Mouse (Mus musculus) intestine, postnatal 0 days (tissue): Measurements from ENCODE around the gene Btn2a2. TPM values are rescaled to one million over a fixed set of nuclear protein-coding genes. Genes with fewer than 3 reads are reported as not detected.
A peak's percentile ranks its signal among the peaks of the same experiment; 100 is the strongest.
"Not testable (repeated sequence)": the region's sequence is repeated elsewhere in the genome, so short reads cannot be mapped to it uniquely, and the experiment has no call there.

Experiments used
- ATAC-seq: fragments of 200-750 bp; cut with Nextera tagmentation; 2 replicates; pipeline ENCODE4 v1.8.0; 2017; ENCODE audit warnings: mild to moderate bottlenecking, moderate TSS enrichment, moderate library complexity
- H3K27ac ChIP-seq: fragments of 300-500 bp; sonication (generic); 2 replicates; pipeline ENCODE4 v1.5.1; 2014; ENCODE audit warnings: mild to moderate bottlenecking, low read depth, low read length, moderate library complexity
- H3K27me3 ChIP-seq: fragments of 300-500 bp; sonication (generic); replicated peaks from 2 replicates; pipeline ENCODE4 v1.6.1; 2014; ENCODE audit warnings: low read length, mixed read lengths; ENCODE audit not compliant: control insufficient read depth, insufficient read depth
- H3K36me3 ChIP-seq: fragments of 300-500 bp; sonication (generic); 2 replicates; pipeline ENCODE4 v1.6.1; 2014; ENCODE audit warnings: mild to moderate bottlenecking, moderate library complexity; ENCODE audit not compliant: control insufficient read depth, insufficient read depth
- H3K4me1 ChIP-seq: fragments of 300-500 bp; sonication (generic); replicated peaks from 2 replicates; pipeline ENCODE4 v1.6.1; 2014; ENCODE audit warnings: antibody characterized with exemption, low read length, mixed read lengths; ENCODE audit not compliant: control insufficient read depth, insufficient read depth
- H3K4me2 ChIP-seq: fragments of 300-500 bp; sonication (generic); replicated peaks from 2 replicates; pipeline ENCODE4 v1.6.1; 2014; ENCODE audit warnings: low read depth, mild to moderate bottlenecking, moderate library complexity
- H3K4me3 ChIP-seq: fragments of 300-500 bp; sonication (generic); 2 replicates; pipeline ENCODE4 v1.5.1; 2014; ENCODE audit warnings: low read depth, low read length
- H3K9ac ChIP-seq: fragments of 300-500 bp; sonication (generic); 2 replicates; pipeline ENCODE4 v1.6.1; 2014; ENCODE audit warnings: mild to moderate bottlenecking, low read depth, low read length
- H3K9me3 ChIP-seq: fragments of 300-500 bp; sonication (generic); 2 replicates; pipeline ENCODE4 v1.6.1; 2016; ENCODE audit warnings: mixed run types; ENCODE audit not compliant: control insufficient read depth
- CTCF ChIP-seq: sonication (generic); IDR thresholded peaks from 2 replicates; pipeline ENCODE4 v1.5.1; 2016; ENCODE audit warnings: low read depth, mild to moderate bottlenecking, control low read depth, antibody characterized with exemption, moderate library complexity
- WGBS: fragments of 180-500 bp; shearing (Covaris S2); extraction: QIAGEN DNeasy Blood & Tissue Kit; methylation state at CpG from one replicate; pipeline ENCODE4 v1.1.7; 2014; 5-methylcytosine and 5-hydroxymethylcytosine counted together
- polyA plus RNA-seq: library from polyadenylated mRNA; unstranded; fragments of >200 nt; fragmentation: Nextera tagmentation; extraction: Ambion mirVana; gene quantifications from 2 replicates; pipeline ENCODE4 v1.2.1, GENCODE M21; 2015

The Btn2a2 gene
- not detected in 2 replicates for polyA plus RNA-seq

DNA sequence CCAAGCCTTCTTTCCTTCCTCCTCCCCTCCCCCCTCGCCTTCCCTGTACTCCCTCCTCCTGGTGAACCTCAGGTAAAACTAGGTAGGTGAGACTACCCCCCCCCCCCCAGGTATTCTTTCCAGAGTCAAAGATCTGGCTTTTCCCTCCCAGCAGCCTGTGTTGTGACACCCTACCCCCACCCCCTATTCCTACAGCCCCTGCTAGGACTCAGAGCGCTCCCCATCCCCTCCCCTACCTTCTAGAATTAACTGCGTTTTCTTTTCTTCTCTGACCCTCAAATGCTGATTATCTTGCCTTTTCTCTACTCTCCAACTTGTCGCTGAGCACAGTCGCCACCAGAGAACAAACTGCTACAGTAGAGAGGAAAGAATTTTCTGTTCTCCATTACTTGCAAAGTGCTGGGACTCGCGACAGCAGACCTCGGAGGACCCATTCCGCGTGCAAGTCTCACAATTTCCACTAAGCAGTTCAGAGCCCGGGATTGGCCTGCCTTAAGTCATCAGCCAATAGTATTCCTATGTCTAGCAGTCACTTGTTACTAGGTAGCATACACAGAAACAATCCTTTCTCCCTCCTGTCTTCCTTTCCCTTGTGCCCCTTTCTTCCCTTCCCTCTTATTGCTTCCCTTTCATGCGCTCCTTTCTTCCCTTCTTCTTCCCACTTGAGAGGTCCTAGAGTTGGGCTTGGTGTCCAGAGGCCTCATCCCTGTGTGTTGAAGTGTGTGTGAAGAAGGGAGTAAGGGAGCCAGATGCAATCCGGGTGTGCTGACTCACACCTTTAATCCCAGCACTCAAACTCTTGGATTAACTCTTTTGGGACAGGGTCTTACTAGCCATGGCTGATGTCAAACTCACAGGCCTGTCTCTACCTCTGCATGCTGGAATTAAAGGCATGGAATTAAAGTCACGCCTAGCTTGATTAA, at the start of gene Btn2a2:
Gene Btn2a2 (minus strand): TSS at position 458 of the 923 bp plus-strand sequence.
- Histone ChIP-seq H3K27ac (no peak within 1 kb of the TSS), H3K4me3 (peak within 1 kb of the TSS; percentile 22), H3K36me3 (no peaks in the 10 kb centered on the region), H3K9me3 (no peaks in the 10 kb centered on the region), H3K4me1 (no peaks in the 10 kb centered on the region), H3K4me2 (peak within 1 kb of the TSS; percentile 58), H3K27me3 (no peaks in the 10 kb centered on the region), H3K9ac (no peak within 1 kb of the TSS)
- ATAC-seq, result peak; percentile 91
- WGBS, result 6% methylated on average over 13 of the region's 14 CpGs
- no peak for TF ChIP-seq CTCF

DNA sequence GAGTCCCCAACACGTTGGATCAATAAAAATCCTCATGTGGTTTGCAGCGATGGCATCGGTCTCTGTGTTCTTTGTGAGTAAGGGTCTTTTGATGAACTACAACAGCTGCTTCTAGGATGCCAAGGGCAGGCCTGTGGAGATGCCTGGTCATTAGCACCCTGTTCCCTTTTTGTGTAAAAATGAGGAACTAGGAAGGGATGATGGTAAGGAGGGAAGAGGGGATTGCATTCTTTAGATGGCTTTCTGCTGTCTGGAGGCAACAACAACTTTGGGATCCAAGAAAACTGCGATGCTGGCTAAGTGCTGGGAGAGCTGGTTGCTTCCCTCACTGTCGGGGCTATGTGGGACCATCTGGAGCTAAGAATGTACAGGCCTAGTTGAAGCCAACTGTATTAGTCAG, 49.6 kb upstream of the Btn2a2 start:
- no peak for ATAC-seq

DNA sequence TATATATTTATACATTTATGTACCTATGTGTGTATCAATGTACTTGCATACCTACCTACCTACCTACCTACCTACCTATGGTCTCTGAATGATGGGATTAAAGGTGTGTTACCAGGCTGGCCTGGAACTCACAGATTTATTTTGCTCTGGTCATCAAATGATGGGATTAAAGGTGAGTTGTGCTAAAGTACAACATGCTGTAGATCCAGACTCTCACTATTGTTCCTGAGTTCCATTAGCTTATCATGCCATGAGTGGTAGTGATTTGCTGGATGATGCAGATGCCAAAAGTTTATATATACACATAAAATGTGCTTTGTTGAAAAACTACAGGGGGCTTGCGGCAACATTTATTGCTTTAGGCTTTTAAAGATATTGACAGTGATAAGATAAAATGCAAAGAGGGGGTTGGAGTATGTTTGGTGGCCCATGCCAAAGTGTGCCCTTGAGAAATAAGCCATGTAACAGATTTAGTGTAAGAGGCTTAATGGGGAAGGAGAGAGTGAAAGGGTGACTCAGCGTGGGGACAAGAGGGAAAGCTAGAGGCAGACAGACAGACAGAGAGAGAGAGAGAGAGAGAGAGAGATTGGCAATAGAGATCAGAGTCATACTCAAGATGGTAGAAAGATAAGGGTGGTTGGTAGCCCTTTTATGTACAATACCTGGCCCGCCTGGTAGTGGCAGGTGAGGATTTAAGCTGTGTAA, 48.5 kb upstream of the Btn2a2 start:
- Histone ChIP-seq H3K4me2 (peak overlapping the region; percentile 82; the same call in 1 of the 2 replicates), H3K36me3 (no peaks in the 10 kb centered on the region), H3K9ac (no peak overlapping the region), H3K4me1 (peaks cover 3% of the 10 kb centered on the region; the same call in 1 of the 2 replicates), H3K4me3 (no peak overlapping the region), H3K27ac (no peak overlapping the region), H3K9me3 (no peaks in the 10 kb centered on the region), H3K27me3 (no peaks in the 10 kb centered on the region)
- TF ChIP-seq CTCF, result no peak
- 65% methylated on average over 3 of the region's 3 CpGs for WGBS
- no peak for ATAC-seq

More for the DNA sequence above, 49.6 kb upstream of the Btn2a2 start:
- H3K27ac ChIP-seq, result no peak overlapping the region
- no peak overlapping the region for H3K4me2 ChIP-seq
- 67% methylated on average over 5 of the region's 5 CpGs for WGBS
- H3K36me3 ChIP-seq, result no peaks in the 10 kb centered on the region
- peaks cover 3% of the 10 kb centered on the region for H3K4me1 ChIP-seq
- no peaks in the 10 kb centered on the region for H3K27me3 ChIP-seq
- H3K9me3 ChIP-seq, result no peaks in the 10 kb centered on the region
- H3K9ac ChIP-seq, result no peak overlapping the region
- H3K4me3 ChIP-seq, result no peak overlapping the region
- TF ChIP-seq CTCF, result no peak

DNA sequence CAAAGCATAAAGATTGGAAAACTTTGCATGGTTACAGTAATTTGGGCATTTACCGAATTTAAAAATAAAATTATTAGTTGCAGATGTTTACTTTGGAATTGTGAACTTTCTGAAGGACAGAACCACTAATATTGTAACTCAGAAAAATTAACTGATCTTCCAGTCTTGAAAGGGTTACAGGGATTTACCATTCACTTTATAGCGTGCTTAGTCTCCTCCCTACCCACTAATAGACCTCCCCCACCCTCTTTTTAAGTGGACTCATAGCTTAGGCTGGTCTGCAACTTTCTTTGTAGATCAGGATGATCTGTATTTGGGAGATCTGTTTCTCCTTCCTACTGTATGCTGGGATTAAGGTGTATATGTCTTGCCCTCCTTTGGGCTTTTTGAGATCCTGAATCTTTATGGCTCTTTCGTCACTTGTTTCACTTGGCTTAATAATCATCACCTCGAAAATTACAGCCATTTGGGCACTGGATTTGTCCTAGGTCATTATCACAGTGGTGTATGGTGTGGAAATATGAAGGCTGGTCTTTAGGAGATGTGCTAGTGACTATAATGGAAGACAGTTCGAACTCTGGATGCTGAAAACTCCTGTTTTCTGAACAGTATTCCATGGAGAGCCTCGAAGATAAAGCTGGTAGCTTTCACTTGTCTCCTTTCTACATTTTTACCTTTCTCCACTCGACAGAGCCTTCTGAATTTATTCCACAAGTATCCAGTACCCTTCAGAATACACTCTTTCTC, 47.6 kb upstream of the Btn2a2 start:
- WGBS, result 12% methylated on average over 7 of the region's 7 CpGs
- peak overlapping the region; percentile 82 for H3K4me2 ChIP-seq
- H3K9me3 ChIP-seq, result no peaks in the 10 kb centered on the region
- H3K4me1 ChIP-seq, result peaks cover 3% of the 10 kb centered on the region; the same call in 1 of the 2 replicates
- TF ChIP-seq CTCF, result no peak
- H3K27me3 ChIP-seq, result no peaks in the 10 kb centered on the region
- H3K36me3 ChIP-seq, result no peaks in the 10 kb centered on the region
- no peak overlapping the region for H3K27ac ChIP-seq
- 0 out of 2 replicates have a peak overlapping the region, but pooled peaks have one; percentile 22 for H3K9ac ChIP-seq
- H3K4me3 ChIP-seq, result peak overlapping the region; percentile 45
- ATAC-seq, result no peak

DNA sequence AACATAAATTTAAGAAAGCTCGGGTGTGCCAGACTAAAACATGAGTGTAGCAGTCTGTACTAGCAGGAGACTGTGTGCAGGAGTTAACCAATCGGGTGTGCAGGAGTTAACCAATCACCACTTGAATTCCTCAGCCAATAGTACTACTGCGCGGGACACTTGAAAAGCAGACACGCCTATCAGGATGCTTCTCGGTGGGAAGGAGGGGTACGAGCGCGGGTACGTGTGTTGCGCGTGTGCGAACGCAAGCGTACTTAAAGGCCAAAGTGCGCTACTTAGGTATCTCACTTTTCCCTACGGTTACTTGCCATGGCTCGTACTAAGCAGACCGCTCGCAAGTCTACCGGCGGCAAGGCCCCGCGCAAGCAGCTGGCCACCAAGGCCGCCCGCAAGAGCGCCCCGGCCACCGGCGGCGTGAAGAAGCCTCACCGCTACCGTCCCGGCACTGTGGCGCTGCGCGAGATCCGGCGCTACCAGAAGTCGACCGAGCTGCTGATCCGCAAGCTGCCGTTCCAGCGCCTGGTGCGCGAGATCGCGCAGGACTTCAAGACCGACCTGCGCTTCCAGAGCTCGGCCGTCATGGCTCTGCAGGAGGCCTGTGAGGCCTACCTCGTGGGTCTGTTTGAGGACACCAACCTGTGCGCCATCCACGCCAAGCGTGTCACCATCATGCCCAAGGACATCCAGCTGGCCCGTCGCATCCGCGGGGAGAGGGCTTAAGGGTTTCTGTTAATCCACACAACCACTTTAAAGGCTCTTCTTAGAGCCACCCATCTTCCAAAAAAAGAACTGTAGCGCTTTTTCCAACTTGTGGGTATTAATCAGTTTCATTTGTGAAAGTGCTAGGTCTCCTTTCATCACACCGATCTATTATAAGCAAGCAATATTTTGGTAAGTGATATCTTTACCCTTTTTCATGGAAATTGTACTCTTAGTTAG, 46.7 kb upstream of the Btn2a2 start, which contains the start of gene Hist1h3g:
Gene Hist1h3g (plus strand): TSS at position 286 of the 939 bp plus-strand sequence.
- WGBS, result under 1% methylated on average over 36 of the region's 62 CpGs
- peak; percentile 85 for ATAC-seq
- not testable (repeated sequence) for H3K9me3 ChIP-seq

More for the DNA sequence above, 46.7 kb upstream of the Btn2a2 start, which contains the start of gene Hist1h3g:
- Histone ChIP-seq H3K9ac (peak within 1 kb of the TSS; percentile 43), H3K4me3 (peak within 1 kb of the TSS; percentile 45), H3K4me2 (peak within 1 kb of the TSS; percentile 82), H3K27ac (peak within 1 kb of the TSS; percentile 51)
- not testable (repeated sequence) for H3K4me1 ChIP-seq, H3K36me3 ChIP-seq, H3K27me3 ChIP-seq
